Comparison of ENCODE assay signal across 27 mouse cellular contexts in the genomic region with DNA sequence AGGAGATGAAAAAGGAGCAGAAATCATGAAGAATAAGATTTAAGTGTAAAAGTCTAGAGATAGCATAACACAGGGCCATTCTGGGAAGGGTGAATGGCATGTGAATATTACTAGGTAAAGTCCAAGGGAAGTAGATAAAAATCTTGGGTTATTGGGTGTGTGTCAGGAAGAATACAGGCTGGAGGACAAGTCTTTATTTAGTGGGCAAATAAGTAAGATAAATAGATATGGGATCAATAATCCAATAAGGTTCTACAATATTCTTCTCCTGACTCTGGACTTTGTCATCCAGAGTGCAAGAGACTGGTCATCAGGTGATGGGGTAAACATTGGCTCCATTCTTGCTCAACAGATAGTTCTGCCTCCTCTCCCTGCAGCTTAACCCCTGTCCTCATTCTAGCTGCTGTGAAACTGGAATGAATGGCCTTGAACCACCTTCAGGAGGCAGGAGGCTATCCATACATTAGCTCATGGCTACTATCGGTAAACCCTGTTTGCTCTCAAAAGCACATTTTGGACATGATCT. TPM values are rescaled to one million over a fixed set of nuclear protein-coding genes. Genes with fewer than 3 reads are reported as not detected.
"Had no signal": no experiment of that assay in that cellular context is flagged by ENCODE, and none has a peak within 500 bp of the region (broad histone marks: within the 10 kb centered on the region; RNA-seq: fewer than 3 reads in every experiment).

No protein-coding gene starts in this region.

- ATAC-seq: hindbrain, postnatal 0 days; inflammation-experienced regulatory T-cells, adult 6 months; lung, postnatal 0 days; midbrain, embryonic 15.5 days had no signal

- H3K27ac ChIP-seq: hindbrain, postnatal 0 days; limb, embryonic 12.5 days; limb, embryonic 15.5 days; macrophage; midbrain, embryonic 12.5 days; midbrain, embryonic 15.5 days; neural tube, embryonic 12.5 days; neural tube, embryonic 15.5 days; stomach, embryonic 15.5 days had no signal

- H3K4me1 ChIP-seq: limb, embryonic 12.5 days; limb, embryonic 15.5 days; midbrain, embryonic 12.5 days; midbrain, embryonic 15.5 days; neural tube, embryonic 12.5 days; neural tube, embryonic 15.5 days; stomach, embryonic 15.5 days had no signal

- H3K27me3 ChIP-seq: limb, embryonic 12.5 days; limb, embryonic 15.5 days; midbrain, embryonic 12.5 days; midbrain, embryonic 15.5 days; neural tube, embryonic 12.5 days; neural tube, embryonic 15.5 days; stomach, embryonic 15.5 days had no signal

- H3K36me3 ChIP-seq: limb, embryonic 12.5 days; limb, embryonic 15.5 days; midbrain, embryonic 12.5 days; midbrain, embryonic 15.5 days; neural tube, embryonic 12.5 days; neural tube, embryonic 15.5 days; stomach, embryonic 15.5 days had no signal

- H3K9ac ChIP-seq: limb, embryonic 12.5 days; limb, embryonic 15.5 days; lung, embryonic 14.5 days; midbrain, embryonic 12.5 days; midbrain, embryonic 15.5 days; neural tube, embryonic 12.5 days; neural tube, embryonic 15.5 days; stomach, embryonic 15.5 days had no signal

- H3K4me2 ChIP-seq: limb, embryonic 12.5 days; limb, embryonic 15.5 days; lung, embryonic 14.5 days; midbrain, embryonic 12.5 days; midbrain, embryonic 15.5 days; neural tube, embryonic 12.5 days; neural tube, embryonic 15.5 days; stomach, embryonic 15.5 days had no signal

- DNase-seq: kidney, adult 18-20 months; kidney, adult 9 months; kidney, postnatal 14 days; kidney, postnatal 4 days; layer of hippocampus, adult 9-11 months; lung, embryonic 14.5 days; right cerebral cortex, adult 18-20 months; right cerebral cortex, postnatal 14 days; right cerebral cortex, postnatal 4 days; spleen, adult 18-20 months; thymus, postnatal 25 days had no signal

- H3K9me3 ChIP-seq: limb, embryonic 12.5 days; limb, embryonic 15.5 days; midbrain, embryonic 12.5 days; midbrain, embryonic 15.5 days; neural tube, embryonic 12.5 days; neural tube, embryonic 15.5 days; stomach, embryonic 15.5 days had no signal

- H3K4me3 ChIP-seq: limb, embryonic 12.5 days; limb, embryonic 15.5 days; midbrain, embryonic 12.5 days; midbrain, embryonic 15.5 days; neural tube, embryonic 12.5 days; neural tube, embryonic 15.5 days; stomach, embryonic 15.5 days had no signal

RNA-seq across cellular contexts. Expression of a gene that starts 23.0 kb away (rescaled TPM):
- total RNA-seq: hindbrain, postnatal 0 days; layer of hippocampus, adult 18-20 months; layer of hippocampus, postnatal 25 days; left cerebral cortex, adult 18-20 months; left cerebral cortex, postnatal 25 days; megakaryocyte, adult 5-6 weeks had no signal
- polyA plus RNA-seq: hindbrain, postnatal 0 days; inflammation-experienced regulatory T-cells, adult 6 months; limb, embryonic 12.5 days; limb, embryonic 15.5 days; macrophage; midbrain, embryonic 12.5 days; midbrain, embryonic 15.5 days; neural tube, embryonic 12.5 days; neural tube, embryonic 15.5 days had no signal

RNA-seq across cellular contexts. Expression of a gene that starts 27.1 kb away (rescaled TPM):
- total RNA-seq: hindbrain, postnatal 0 days; layer of hippocampus, adult 18-20 months; layer of hippocampus, postnatal 25 days; left cerebral cortex, adult 18-20 months; left cerebral cortex, postnatal 25 days; megakaryocyte, adult 5-6 weeks had no signal
- polyA plus RNA-seq: hindbrain, postnatal 0 days; inflammation-experienced regulatory T-cells, adult 6 months; limb, embryonic 12.5 days; limb, embryonic 15.5 days; macrophage; midbrain, embryonic 12.5 days; midbrain, embryonic 15.5 days; neural tube, embryonic 12.5 days; neural tube, embryonic 15.5 days had no signal

RNA-seq across cellular contexts. Expression of a gene that starts 54.8 kb away (rescaled TPM):
- total RNA-seq: hindbrain, postnatal 0 days; left cerebral cortex, postnatal 25 days had no signal
- polyA plus RNA-seq: inflammation-experienced regulatory T-cells, adult 6 months; macrophage; neural tube, embryonic 12.5 days had no signal
